Mouse (Mus musculus) urinary bladder, postnatal 25 days (tissue): Measurements from ENCODE around the gene Olfr1112.
"Not testable (repeated sequence)": the region's sequence is repeated elsewhere in the genome, so short reads cannot be mapped to it uniquely, and the experiment has no call there.

Source experiments
- DNase-seq: peaks from one replicate; pipeline ENCODE4 v3.0.0; 2022; ENCODE audit warnings: low spot score

Gene Olfr1112

GRCm38 (mm10) chr2:87187498-87187897 lies at the start of gene Olfr1112:
Gene Olfr1112, plus strand, starts transcription at chr2:87187798.
- no peak for DNase-seq

DNA sequence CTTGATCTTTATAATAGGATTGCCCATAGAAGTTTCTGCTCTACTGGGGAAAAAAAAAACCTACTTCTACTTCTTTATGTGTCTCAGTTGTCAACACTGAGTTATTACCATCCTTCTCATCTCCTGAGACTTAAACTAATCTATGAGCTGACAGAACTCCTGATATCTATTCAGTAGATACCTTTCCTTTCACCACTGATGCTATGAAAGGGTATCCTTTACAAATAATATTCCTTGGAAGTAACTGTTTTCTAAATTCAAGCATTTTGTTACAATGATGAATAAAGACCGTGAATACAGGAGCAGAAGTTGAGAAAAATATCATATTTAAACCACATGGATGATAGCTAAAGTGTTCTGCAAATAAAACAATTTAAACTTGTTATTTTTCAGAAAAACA lies 47.4 kb upstream of the Olfr1112 start, which contains the start of gene Olfr1110:
Olfr1110 (minus strand) TSS at position 101 of the 400 bp plus-strand sequence.
- no peak for DNase-seq

- DNase-seq: no peak
Observed at GRCm38 (mm10) chr2:87152524-87152923, 35.1 kb upstream of the Olfr1112 start, which contains the start of gene Olfr1111. Gene Olfr1111, minus strand, starts transcription at chr2:87152624.

DNA sequence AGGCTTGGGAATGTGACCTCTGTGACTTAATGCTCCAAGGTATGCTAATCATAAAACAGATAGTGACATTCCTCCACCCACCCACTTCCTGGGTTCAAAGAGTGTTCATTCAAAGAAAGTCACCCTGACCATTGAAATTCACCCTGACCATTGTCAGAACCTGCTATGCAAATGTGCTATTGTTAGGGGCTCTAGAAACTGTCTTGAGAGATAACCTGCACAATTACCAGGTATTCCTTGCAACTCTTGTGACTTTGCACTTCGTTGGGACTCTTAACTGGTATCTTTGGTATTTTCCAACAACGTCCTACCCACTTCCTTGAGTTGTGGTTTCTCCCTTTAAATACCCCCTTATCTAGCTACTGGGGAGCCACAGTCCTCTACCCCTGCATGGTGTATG lies 19.9 kb upstream of the Olfr1112 start:
- not testable (repeated sequence) for DNase-seq

- DNase-seq: no peak
Observed at GRCm38 (mm10) chr2:87208670-87209069, 21.1 kb downstream of the Olfr1112 start, which contains the start of gene Olfr1113. Gene Olfr1113, plus strand, starts transcription at chr2:87208970.
